Comparison of ENCODE assay signal across 13 mouse cellular contexts in genomic region chr12:3391276-3391675, GRCm38 (mm10). TPM values are rescaled to one million over a fixed set of nuclear protein-coding genes. Genes with fewer than 3 reads are reported as not detected.
DNase-seq lines count a peak whose midpoint lies in the region; ATAC-seq and TF ChIP-seq lines count a peak whose summit lies in the region.
"Had no signal": no experiment of that assay in that cellular context is flagged by ENCODE, and none has a peak within 500 bp of the region (broad histone marks: within the 10 kb centered on the region; RNA-seq: fewer than 3 reads in every experiment).

No protein-coding gene starts in this region.

- H3K27me3 ChIP-seq in kidney, embryonic 14.5 days (ENCODE audit: control insufficient read depth, insufficient read depth, low read length): no peaks in the 10 kb centered on the region
- no peaks in the 10 kb centered on the region for H3K27me3 ChIP-seq in MEL (ENCODE audit: control insufficient read depth in 1 of 2, insufficient read depth in 2 of 2, low read length in 2 of 2)
- no peaks in the 10 kb centered on the region for H3K27me3 ChIP-seq in kidney, embryonic 15.5 days
- H3K27me3 ChIP-seq: hindbrain, embryonic 13.5 days; liver, embryonic 15.5 days; megakaryocyte, embryonic 14.5 days; midbrain, embryonic 13.5 days had no signal

- WGBS in kidney, embryonic 14.5 days: 67% methylated on average over 1 of the region's 1 CpGs
- WGBS in kidney, embryonic 15.5 days: 83% methylated on average over 1 of the region's 1 CpGs

- no peak overlapping the region for H3K27ac ChIP-seq in kidney, embryonic 14.5 days (ENCODE audit: low read depth, low read length)
- no peak overlapping the region for H3K27ac ChIP-seq in MEL (ENCODE audit: control insufficient read depth, low read depth, low read length)
- no peak overlapping the region for H3K27ac ChIP-seq in kidney, embryonic 15.5 days
- H3K27ac ChIP-seq: hindbrain, embryonic 13.5 days; kidney, postnatal 0 days; liver, embryonic 15.5 days; midbrain, embryonic 13.5 days had no signal

- DNase-seq in kidney, postnatal 4 days: no peak
- DNase-seq in MEL (ENCODE audit: low read depth, low spot score): no peak
- no peak for DNase-seq in thymus, postnatal 4 days
- no peak for DNase-seq in embryo, embryonic 10.5 days (ENCODE audit: low spot score)

- no peak for TF ChIP-seq RAD21 in MEL (IDR thresholded peaks at IDR 0.05; ENCODE audit: low read depth, low read length)

- TF ChIP-seq POLR2A in MEL (IDR thresholded peaks at IDR 0.05; ENCODE audit: control insufficient read depth in 1 of 2, insufficient read depth in 1 of 2, low read depth in 1 of 2, low read length in 2 of 2, poor library complexity in 1 of 2): no peak

- 0 out of 2 replicates have a peak, but pooled peaks have one; percentile 5 for ATAC-seq in kidney, embryonic 14.5 days (ENCODE audit: low FRiP score, low TSS enrichment)
- ATAC-seq in granulocyte monocyte progenitor cell, adult 5-6 weeks (replicated peaks; ENCODE audit: poor library complexity, severe bottlenecking): peak; percentile 64
- no peak for ATAC-seq in kidney, embryonic 15.5 days (replicated peaks; ENCODE audit: low FRiP score)

- no peaks in the 10 kb centered on the region for H3K9me3 ChIP-seq in kidney, embryonic 14.5 days (ENCODE audit: control insufficient read depth, low read length)
- no peaks in the 10 kb centered on the region for H3K9me3 ChIP-seq in MEL (replicated peaks; ENCODE audit: insufficient read depth, low read length)
- H3K9me3 ChIP-seq in kidney, embryonic 15.5 days (replicated peaks): no peaks in the 10 kb centered on the region
- H3K9me3 ChIP-seq: hindbrain, embryonic 13.5 days; liver, embryonic 15.5 days; megakaryocyte, embryonic 14.5 days; midbrain, embryonic 13.5 days had no signal

- no peaks in the 10 kb centered on the region for H3K4me1 ChIP-seq in kidney, embryonic 14.5 days (ENCODE audit: control insufficient read depth, insufficient read depth, low read length)
- H3K4me1 ChIP-seq in MEL (ENCODE audit: control insufficient read depth in 1 of 2, insufficient read depth in 2 of 2, low read length in 2 of 2): 0 out of 4 replicates have a peak, but pooled peaks cover 0 to 4% of the 10 kb centered on the region in 2 experiments
- H3K4me1 ChIP-seq in kidney, embryonic 15.5 days: no peaks in the 10 kb centered on the region
- H3K4me1 ChIP-seq: liver, embryonic 15.5 days had no signal

- no peak overlapping the region for H3K4me3 ChIP-seq in kidney, embryonic 14.5 days (ENCODE audit: low read length)
- H3K4me3 ChIP-seq in MEL (ENCODE audit: control insufficient read depth in 1 of 2, insufficient read depth in 1 of 2, low read depth in 2 of 2, low read length in 2 of 2): no peak overlapping the region
- H3K4me3 ChIP-seq in kidney, embryonic 15.5 days (replicated peaks): no peak overlapping the region
- H3K4me3 ChIP-seq: hindbrain, embryonic 13.5 days; liver, embryonic 15.5 days; megakaryocyte, embryonic 14.5 days; midbrain, embryonic 13.5 days had no signal

- no peaks in the 10 kb centered on the region for H3K79me2 ChIP-seq in MEL (ENCODE audit: control insufficient read depth, insufficient read depth, low read length, poor library complexity)

- H3K36me3 ChIP-seq in kidney, embryonic 14.5 days (ENCODE audit: control insufficient read depth, insufficient read depth, low read length): peaks cover 25% of the 10 kb centered on the region; the same call in 1 of the 2 replicates
- no peaks in the 10 kb centered on the region for H3K36me3 ChIP-seq in MEL (ENCODE audit: control insufficient read depth in 1 of 2, insufficient read depth in 2 of 2, low read length in 2 of 2)
- peaks cover 37% of the 10 kb centered on the region for H3K36me3 ChIP-seq in kidney, embryonic 15.5 days
- H3K36me3 ChIP-seq: liver, embryonic 15.5 days had no signal

- H3K4me2 ChIP-seq in kidney, embryonic 14.5 days (replicated peaks; ENCODE audit: low read depth, low read length): no peak overlapping the region
- H3K4me2 ChIP-seq in kidney, embryonic 15.5 days: no peak overlapping the region
- H3K4me2 ChIP-seq: hindbrain, embryonic 13.5 days; liver, embryonic 15.5 days; lung, embryonic 14.5 days; midbrain, embryonic 13.5 days had no signal

- no peak overlapping the region for H3K9ac ChIP-seq in kidney, embryonic 14.5 days (ENCODE audit: low read depth, low read length)
- no peak overlapping the region for H3K9ac ChIP-seq in MEL (ENCODE audit: control insufficient read depth, low read depth, low read length, poor library complexity, severe bottlenecking)
- H3K9ac ChIP-seq in kidney, embryonic 15.5 days: no peak overlapping the region
- H3K9ac ChIP-seq: hindbrain, embryonic 13.5 days; liver, embryonic 15.5 days; lung, embryonic 14.5 days; midbrain, embryonic 13.5 days had no signal

- no peak for TF ChIP-seq CTCF in MEL (IDR thresholded peaks at IDR 0.05 in 2 of 3, conservative IDR thresholded peaks at IDR 0.05 in 1 of 3; ENCODE audit: control insufficient read depth in 1 of 3, insufficient read depth in 1 of 3, low read depth in 2 of 3, low read length in 3 of 3, poor library complexity in 1 of 3, severe bottlenecking in 1 of 3)

- TF ChIP-seq EP300 in MEL (IDR thresholded peaks at IDR 0.05; ENCODE audit: low read depth in 1 of 2, low read length in 2 of 2): no peak

TF ChIP-seq in MEL, 35 proteins besides CTCF, POLR2A, EP300 and RAD21:
- no peak for TF ChIP-seq POLR2AphosphoS5 (IDR thresholded peaks at IDR 0.05; ENCODE audit: borderline replicate concordance, low read depth, low read length)
- TF ChIP-seq HCFC1 (IDR thresholded peaks at IDR 0.05; ENCODE audit: low read depth, low read length): no peak
- peak; percentile 2; the same call in 1 of the 2 replicates for TF ChIP-seq GATA1 (IDR thresholded peaks at IDR 0.05; ENCODE audit: low read depth, low read length)
- TF ChIP-seq ETS1 (IDR thresholded peaks at IDR 0.05; ENCODE audit: low read depth, low read length): 0 out of 2 replicates have a peak, but pooled peaks have one; percentile 13

RNA-seq across cellular contexts. Expression of gene Kif3c, which starts 26.3 kb away (rescaled TPM):
- 8.3 and 10.5 TPM in 2 replicates for polyA plus RNA-seq in kidney, embryonic 14.5 days (2014; fragmentation: Nextera tagmentation; extraction: Ambion mirVana)
- total RNA-seq in MEL (2012; rRNA removed): 2.5 and 3.4 TPM in 2 replicates
- polyA plus RNA-seq in MEL (2012; ENCODE audit: insufficient read depth in 1 of 2, insufficient read length in 2 of 2, low read depth in 1 of 2, low replicate concordance in 2 of 2, missing spikeins in 1 of 2): 1 to 10 TPM in 1 of 2 experiments, not detected in 1; 5.6 TPM
- total RNA-seq in granulocyte monocyte progenitor cell, adult 5-6 weeks (2014; fragmentation: Nextera tagmentation): 2.7 and 7.8 TPM in 2 replicates
- 3.3 and 4.4 TPM in 2 replicates for total RNA-seq in granulocyte monocyte progenitor cell, adult 5-6 weeks (2017)
- polyA plus RNA-seq in kidney, embryonic 15.5 days (2015; fragmentation: Nextera tagmentation; extraction: Ambion mirVana): 10.8 and 11.0 TPM in 2 replicates

RNA-seq across cellular contexts. Expression of gene Asxl2, which starts 35.4 kb away (rescaled TPM):
- polyA plus RNA-seq in kidney, embryonic 14.5 days (2014; fragmentation: Nextera tagmentation; extraction: Ambion mirVana): 13.9 and 25.4 TPM in 2 replicates
- total RNA-seq in MEL (2012; rRNA removed): 18.8 and 19.2 TPM in 2 replicates
- polyA plus RNA-seq in MEL (2012; ENCODE audit: insufficient read depth in 1 of 2, insufficient read length in 2 of 2, low read depth in 1 of 2, low replicate concordance in 2 of 2, missing spikeins in 1 of 2): 10 to 100 TPM; 26.2 to 62.0 TPM
- total RNA-seq in granulocyte monocyte progenitor cell, adult 5-6 weeks (2014; fragmentation: Nextera tagmentation): 44.4 and 53.1 TPM in 2 replicates
- total RNA-seq in granulocyte monocyte progenitor cell, adult 5-6 weeks (2017): 26.9 and 30.2 TPM in 2 replicates
- 19.1 and 20.0 TPM in 2 replicates for polyA plus RNA-seq in kidney, embryonic 15.5 days (2015; fragmentation: Nextera tagmentation; extraction: Ambion mirVana)
